Mouse (Mus musculus): ENCODE data around the gene Prkn.

DNA sequence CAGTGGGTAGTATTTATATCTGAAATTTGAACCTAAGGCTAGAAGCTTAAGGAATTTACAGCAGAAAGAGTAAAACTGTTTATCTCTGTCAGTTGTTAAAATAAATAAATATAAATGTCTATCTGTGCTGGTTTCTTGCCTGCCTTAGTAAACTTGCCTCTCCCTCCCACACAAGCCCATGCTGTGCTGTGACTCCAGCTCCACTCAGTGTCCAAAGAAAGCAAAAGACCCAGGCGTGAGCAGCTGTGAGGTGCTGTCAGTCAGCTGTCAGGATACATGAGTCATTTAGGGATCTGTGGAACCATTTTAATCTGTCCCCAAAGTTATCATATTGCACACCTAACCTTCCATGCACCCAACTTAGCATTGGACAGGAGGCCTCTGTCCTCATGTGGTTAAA lies 389.2 kb downstream of the Prkn start:
- no peak for TF ChIP-seq CTCF (IDR thresholded peaks at IDR 0.05)
- no peak for TF ChIP-seq POLR2A (IDR thresholded peaks at IDR 0.05; ENCODE audit: insufficient read depth, low read depth, low read length)
- no peak for TF ChIP-seq EP300 (IDR thresholded peaks at IDR 0.05; ENCODE audit: insufficient read depth, low read depth, low read length)
